Mouse (Mus musculus): Measurements from ENCODE around the gene Ripply2. TPM values are rescaled to one million over a fixed set of nuclear protein-coding genes. Genes with fewer than 3 reads are reported as not detected.

The Ripply2 gene
- polyA plus RNA-seq, 1 experiment from 2014 or later: 13.2 TPM

- Histone ChIP-seq H3K36me3 (ENCODE audit: control insufficient read depth, insufficient read depth, low read length) (peaks cover 32% of the 10 kb centered on the region), H3K4me2 (ENCODE audit: low read depth, low read length) (no peak overlapping the region), H3K9ac (replicated peaks; ENCODE audit: low read depth, low read length) (no peak overlapping the region), H3K27ac (ENCODE audit: low read depth, low read length) (no peak overlapping the region), H3K9me3 (ENCODE audit: control insufficient read depth, low read length) (no peaks in the 10 kb centered on the region), H3K4me1 (ENCODE audit: control insufficient read depth, insufficient read depth, low read length) (no peaks in the 10 kb centered on the region), H3K27me3 (ENCODE audit: control insufficient read depth, insufficient read depth, low read length) (no peaks in the 10 kb centered on the region), H3K4me3 (ENCODE audit: low read depth, low read length) (no peak overlapping the region)
- 93% methylated on average over 11 of the region's 11 CpGs for WGBS
- no peak for ATAC-seq (ENCODE audit: low read depth)
Measured at GRCm38 (mm10) chr9:87055547-87056235, 40.4 kb downstream of the Ripply2 start.

DNA sequence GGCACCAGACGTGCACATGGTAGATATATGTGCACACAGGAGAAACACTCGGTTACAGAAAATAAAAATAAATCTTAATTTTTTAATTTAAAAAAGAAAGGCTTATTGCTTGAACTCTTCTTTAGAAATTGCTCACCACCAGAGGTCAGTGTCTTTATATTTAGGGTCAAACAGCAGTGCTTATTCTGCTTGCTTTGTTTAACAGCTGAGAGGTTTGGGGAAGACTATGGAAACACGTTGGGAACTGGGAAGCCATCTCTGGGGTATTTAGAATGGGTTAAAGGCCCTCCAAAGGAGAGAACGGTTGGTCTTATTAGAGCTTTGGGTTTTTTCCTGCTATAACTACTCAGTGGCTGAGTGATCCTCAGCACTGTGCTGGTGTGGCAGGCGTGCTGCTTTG lies 47.0 kb downstream of the Ripply2 start:
- no peak overlapping the region for H3K27ac ChIP-seq (ENCODE audit: low read depth, low read length)
- 80% methylated on average over 5 of the region's 5 CpGs for WGBS
- H3K4me1 ChIP-seq (ENCODE audit: control insufficient read depth, insufficient read depth, low read length): no peaks in the 10 kb centered on the region
- no peaks in the 10 kb centered on the region for H3K27me3 ChIP-seq (ENCODE audit: control insufficient read depth, insufficient read depth, low read length)
- no peak for ATAC-seq (ENCODE audit: low read depth)
- H3K36me3 ChIP-seq (ENCODE audit: control insufficient read depth, insufficient read depth, low read length): peaks cover 32% of the 10 kb centered on the region
- H3K9me3 ChIP-seq (ENCODE audit: control insufficient read depth, low read length): no peaks in the 10 kb centered on the region
- no peak overlapping the region for H3K4me3 ChIP-seq (ENCODE audit: low read depth, low read length)
- no peak overlapping the region for H3K4me2 ChIP-seq (ENCODE audit: low read depth, low read length)
- H3K9ac ChIP-seq (replicated peaks; ENCODE audit: low read depth, low read length): no peak overlapping the region

GRCm38 (mm10) chr9:87068160-87068559 lies 52.8 kb downstream of the Ripply2 start:
- Histone ChIP-seq H3K36me3 (ENCODE audit: control insufficient read depth, insufficient read depth, low read length) (peaks cover 14% of the 10 kb centered on the region; the same call in 1 of the 2 replicates), H3K4me1 (ENCODE audit: control insufficient read depth, insufficient read depth, low read length) (no peaks in the 10 kb centered on the region)
- 64% methylated on average over 1 of the region's 1 CpGs for WGBS

More at GRCm38 (mm10) chr9:87068160-87068559, 52.8 kb downstream of the Ripply2 start:
- Histone ChIP-seq H3K27me3 (ENCODE audit: control insufficient read depth, insufficient read depth, low read length) (no peaks in the 10 kb centered on the region), H3K4me2 (ENCODE audit: low read depth, low read length) (no peak overlapping the region), H3K9me3 (ENCODE audit: control insufficient read depth, low read length) (no peaks in the 10 kb centered on the region), H3K9ac (replicated peaks; ENCODE audit: low read depth, low read length) (no peak overlapping the region), H3K27ac (ENCODE audit: low read depth, low read length) (no peak overlapping the region), H3K4me3 (ENCODE audit: low read depth, low read length) (no peak overlapping the region)
- ATAC-seq (ENCODE audit: low read depth): no peak

Other genes with a start within 250 kb of the Ripply2 start
- gene Snap91, start 134.9 kb upstream of the Ripply2 start, polyA plus RNA-seq (2014; fragmentation: Nextera tagmentation; extraction: Ambion mirVana): 88.8 and 93.0 TPM in 2 replicates
- gene Cyb5r4, start 6.5 kb downstream of the Ripply2 start, polyA plus RNA-seq (2014; fragmentation: Nextera tagmentation; extraction: Ambion mirVana): 56.5 and 82.0 TPM in 2 replicates
- 1.6 and 3.4 TPM in 2 replicates for gene Mrap2, start 128.8 kb downstream of the Ripply2 start, polyA plus RNA-seq (2014; fragmentation: Nextera tagmentation; extraction: Ambion mirVana)
- gene Cep162, start 240.0 kb downstream of the Ripply2 start, polyA plus RNA-seq (2014; fragmentation: Nextera tagmentation; extraction: Ambion mirVana): 8.2 and 8.5 TPM in 2 replicates